Mouse (Mus musculus) hindbrain, embryonic 11.5 days (tissue): ENCODE data around the gene Gm20458. TPM values are rescaled to one million over a fixed set of nuclear protein-coding genes. Genes with fewer than 3 reads are reported as not detected.
A peak's percentile ranks its signal among the peaks of the same experiment; 100 is the strongest.

ENCODE experiments used
- ATAC-seq: fragments of 200-750 bp; cut with Nextera tagmentation; 2 replicates; pipeline ENCODE4 v1.8.0; 2017; ENCODE audit warnings: mild to moderate bottlenecking, moderate TSS enrichment, moderate library complexity; ENCODE audit not compliant: low FRiP score
- DNase-seq: peaks from one replicate; pipeline ENCODE4 v3.0.0-alpha.2; 2015; ENCODE audit warnings: low spot score
- H3K27ac ChIP-seq: fragments of 300-500 bp; sonication (generic); 2 replicates; pipeline ENCODE4 v1.5.1; 2014; ENCODE audit warnings: mild to moderate bottlenecking, low read depth, low read length
- H3K27me3 ChIP-seq: fragments of 300-500 bp; sonication (generic); 2 replicates; pipeline ENCODE4 v1.6.1; 2014; ENCODE audit warnings: mild to moderate bottlenecking, low read length, moderate library complexity, mixed read lengths; ENCODE audit not compliant: control insufficient read depth, insufficient read depth
- H3K36me3 ChIP-seq: fragments of 300-500 bp; sonication (generic); 2 replicates; pipeline ENCODE4 v1.6.1; 2014; ENCODE audit warnings: mild to moderate bottlenecking, low read length, moderate library complexity, mixed read lengths; ENCODE audit not compliant: control insufficient read depth, insufficient read depth
- H3K4me1 ChIP-seq: fragments of 300-500 bp; sonication (generic); replicated peaks from 2 replicates; pipeline ENCODE4 v1.6.1; 2014; ENCODE audit warnings: low read length, mixed read lengths; ENCODE audit not compliant: control insufficient read depth, insufficient read depth
- H3K4me2 ChIP-seq: fragments of 300-500 bp; sonication (generic); replicated peaks from 2 replicates; pipeline ENCODE4 v1.6.1; 2014; ENCODE audit warnings: mild to moderate bottlenecking, low read depth, low read length
- H3K4me3 ChIP-seq: fragments of 300-500 bp; sonication (generic); 2 replicates; pipeline ENCODE4 v1.5.1; 2014; ENCODE audit warnings: low read depth, low read length
- H3K9ac ChIP-seq: fragments of 300-500 bp; sonication (generic); 2 replicates; pipeline ENCODE4 v1.6.1; 2014; ENCODE audit warnings: low read depth, low read length
- H3K9me3 ChIP-seq: fragments of 300-500 bp; sonication (generic); 2 replicates; pipeline ENCODE4 v1.6.1; 2016; ENCODE audit warnings: low read length; ENCODE audit not compliant: control insufficient read depth
- WGBS: fragments of 180-500 bp; shearing (Covaris S2); extraction: QIAGEN DNeasy Blood & Tissue Kit; methylation state at CpG from one replicate; pipeline ENCODE4 v1.1.7; 2014; 5-methylcytosine and 5-hydroxymethylcytosine counted together
- polyA plus RNA-seq: library from polyadenylated mRNA; unstranded; fragments of >200 nt; fragmentation: Nextera tagmentation; extraction: Ambion mirVana; gene quantifications from 2 replicates; pipeline ENCODE4 v1.2.1, GENCODE M21; 2014

Gm20458 gene
- polyA plus RNA-seq, 1 experiment from 2014 or later, result 4.8 TPM

- H3K4me2 ChIP-seq, result no peak overlapping the region
- ATAC-seq (no peak), DNase-seq (peak; percentile 33)
- no peaks in the 10 kb centered on the region for H3K9me3 ChIP-seq
- H3K4me1 ChIP-seq, result 0 out of 2 replicates have a peak, but pooled peaks cover 5% of the 10 kb centered on the region
- H3K9ac ChIP-seq, result no peak overlapping the region
- H3K4me3 ChIP-seq, result no peak overlapping the region
- peaks cover 2% of the 10 kb centered on the region; the same call in 1 of the 2 replicates for H3K36me3 ChIP-seq
- H3K27ac ChIP-seq, result no peak overlapping the region
- WGBS, result 11% methylated on average over 7 of the region's 7 CpGs
- H3K27me3 ChIP-seq, result no peaks in the 10 kb centered on the region
These were observed 30.1 kb upstream of the Gm20458 start for GRCm38 (mm10) chr2:164430697-164431096.

- Histone ChIP-seq H3K9ac (no peak overlapping the region), H3K36me3 (peaks cover 2% of the 10 kb centered on the region; the same call in 1 of the 2 replicates), H3K27me3 (no peaks in the 10 kb centered on the region), H3K4me2 (no peak overlapping the region), H3K9me3 (no peaks in the 10 kb centered on the region), H3K4me3 (no peak overlapping the region), H3K4me1 (0 out of 2 replicates have a peak, but pooled peaks cover 5% of the 10 kb centered on the region), H3K27ac (no peak overlapping the region)
- 54% methylated on average over 9 of the region's 9 CpGs for WGBS
- no peak for ATAC-seq
- DNase-seq, result no peak
These were observed 28.9 kb upstream of the Gm20458 start for GRCm38 (mm10) chr2:164431676-164432465.

DNA sequence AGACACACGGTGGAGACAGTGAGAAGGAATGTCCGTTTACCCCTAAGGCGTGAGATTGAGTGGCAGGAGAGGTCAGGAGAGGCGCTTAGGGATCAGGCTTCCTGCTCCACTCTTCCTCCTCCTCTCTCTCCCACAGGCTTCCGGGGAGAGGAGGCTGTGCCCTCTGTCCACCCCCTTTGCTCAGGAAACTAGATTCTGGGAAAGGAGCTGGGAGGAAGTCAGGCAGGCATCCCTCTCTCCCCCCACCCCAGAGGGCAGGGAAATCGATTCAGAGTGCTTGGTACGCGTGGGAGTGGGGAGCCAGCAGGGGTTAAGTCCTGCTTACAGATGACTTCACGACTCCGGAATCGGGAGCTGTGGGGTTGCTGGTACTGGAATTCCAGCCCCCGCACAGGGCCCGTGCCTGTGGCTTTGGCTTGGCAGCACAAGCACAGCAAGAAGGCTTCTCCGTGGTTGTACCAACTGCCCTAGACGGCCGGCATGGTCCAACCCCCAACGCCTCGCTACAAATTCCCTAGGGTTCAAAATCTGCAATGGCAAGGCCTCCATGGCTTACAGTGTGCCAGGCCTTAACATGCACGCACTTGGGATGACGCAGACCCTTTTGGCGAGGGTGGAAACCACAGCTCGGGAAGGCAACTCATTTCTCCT lies 28.1 kb upstream of the Gm20458 start:
- 0 out of 2 replicates have a peak, but pooled peaks cover 5% of the 10 kb centered on the region for H3K4me1 ChIP-seq
- WGBS, result 35% methylated on average over 22 of the region's 22 CpGs
- H3K4me2 ChIP-seq, result no peak overlapping the region
- H3K36me3 ChIP-seq, result peaks cover 2% of the 10 kb centered on the region; the same call in 1 of the 2 replicates
- no peaks in the 10 kb centered on the region for H3K9me3 ChIP-seq
- H3K27me3 ChIP-seq, result no peaks in the 10 kb centered on the region
- no peak overlapping the region for H3K4me3 ChIP-seq
- H3K9ac ChIP-seq, result 0 out of 2 replicates have a peak overlapping the region, but pooled peaks have one; percentile 4
- H3K27ac ChIP-seq, result no peak overlapping the region
- DNase-seq (peak; percentile 19), ATAC-seq (no peak)

- H3K4me1 ChIP-seq, result 0 out of 2 replicates have a peak, but pooled peaks cover 5% of the 10 kb centered on the region
- H3K9me3 ChIP-seq, result no peaks in the 10 kb centered on the region
- H3K36me3 ChIP-seq, result peaks cover 2% of the 10 kb centered on the region; the same call in 1 of the 2 replicates
- no peak overlapping the region for H3K9ac ChIP-seq
- no peak overlapping the region for H3K4me3 ChIP-seq
- H3K27ac ChIP-seq, result no peak overlapping the region
- WGBS, result 84% methylated on average over 9 of the region's 9 CpGs
- H3K27me3 ChIP-seq, result no peaks in the 10 kb centered on the region
- DNase-seq (no peak), ATAC-seq (no peak)
- H3K4me2 ChIP-seq, result no peak overlapping the region
These were observed 27.4 kb upstream of the Gm20458 start for GRCm38 (mm10) chr2:164433278-164433895.

DNA sequence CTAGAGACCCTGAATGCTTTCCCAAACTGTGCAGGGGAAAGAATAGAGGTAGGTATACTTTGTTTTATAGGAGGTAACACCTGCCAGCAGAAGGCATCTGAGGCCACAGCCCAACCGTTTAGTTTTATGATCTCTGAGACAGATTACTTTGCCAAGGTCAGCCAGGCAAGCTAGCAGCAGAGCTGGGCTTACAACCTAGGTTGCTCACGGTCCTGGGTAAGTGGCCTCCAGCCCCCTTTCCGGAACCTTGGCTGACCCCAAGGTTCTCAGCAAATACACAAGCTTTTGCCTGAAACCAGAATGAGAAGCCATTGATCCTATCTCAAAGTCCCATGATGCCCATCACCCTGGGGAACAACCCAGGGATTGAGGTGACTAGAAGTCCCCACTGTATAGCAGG lies 26.1 kb upstream of the Gm20458 start:
- Histone ChIP-seq H3K9ac (no peak overlapping the region), H3K4me2 (no peak overlapping the region), H3K27ac (no peak overlapping the region), H3K4me3 (no peak overlapping the region), H3K9me3 (no peaks in the 10 kb centered on the region), H3K36me3 (no peaks in the 10 kb centered on the region), H3K27me3 (no peaks in the 10 kb centered on the region), H3K4me1 (0 out of 2 replicates have a peak, but pooled peaks cover 5% of the 10 kb centered on the region)
- ATAC-seq, result no peak
- WGBS, result 87% methylated on average over 3 of the region's 3 CpGs
- DNase-seq, result no peak

DNA sequence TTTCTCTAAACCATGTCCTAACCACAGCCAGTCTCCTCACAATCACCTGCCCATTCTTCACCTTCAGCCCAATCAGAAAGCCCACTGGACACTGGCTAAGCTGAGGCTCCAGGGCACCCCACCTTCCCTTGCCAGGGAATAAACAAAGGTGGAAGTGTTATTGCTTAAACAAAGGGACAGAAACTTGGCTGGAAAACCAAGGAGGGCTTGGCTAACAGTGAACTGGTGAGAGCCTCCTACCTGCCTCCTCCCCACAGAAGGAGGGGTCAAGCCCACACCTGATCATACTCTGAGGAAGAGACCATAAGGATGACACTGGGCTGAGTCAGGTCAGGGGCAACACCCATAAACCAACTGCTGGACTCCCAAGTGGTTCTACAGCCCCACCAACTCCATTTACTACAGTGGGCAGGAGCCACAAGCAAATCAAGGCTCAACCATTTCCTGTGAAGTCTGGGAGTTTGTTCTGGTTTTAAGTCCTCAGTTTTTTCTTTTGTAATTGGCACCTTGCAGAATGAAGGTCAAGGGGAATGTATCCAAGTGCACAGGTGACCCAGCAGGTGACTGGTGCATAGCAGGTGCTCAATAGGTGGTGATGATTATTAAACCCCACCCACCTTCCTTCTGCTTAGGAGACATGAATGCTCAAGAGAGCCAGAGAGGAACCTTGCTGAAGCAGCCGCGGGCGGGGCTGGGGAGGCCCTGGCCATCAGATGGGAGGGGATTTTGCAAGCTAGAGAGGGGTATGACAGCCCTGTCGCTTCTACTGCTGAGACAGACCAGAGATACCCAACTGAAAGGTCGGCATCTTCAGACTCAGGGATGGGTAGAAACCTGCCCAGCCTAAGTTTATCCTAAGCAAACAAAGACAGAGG lies 25.3 kb upstream of the Gm20458 start:
- ATAC-seq (no peak), DNase-seq (no peak)
- H3K27me3 ChIP-seq, result no peaks in the 10 kb centered on the region
- H3K9me3 ChIP-seq, result no peaks in the 10 kb centered on the region
- WGBS, result 64% methylated on average over 5 of the region's 5 CpGs
- no peak overlapping the region for H3K4me3 ChIP-seq
- H3K4me1 ChIP-seq, result 0 out of 2 replicates have a peak, but pooled peaks cover 5% of the 10 kb centered on the region
- no peak overlapping the region for H3K27ac ChIP-seq
- no peak overlapping the region for H3K9ac ChIP-seq
- no peaks in the 10 kb centered on the region for H3K36me3 ChIP-seq
- no peak overlapping the region for H3K4me2 ChIP-seq

DNA sequence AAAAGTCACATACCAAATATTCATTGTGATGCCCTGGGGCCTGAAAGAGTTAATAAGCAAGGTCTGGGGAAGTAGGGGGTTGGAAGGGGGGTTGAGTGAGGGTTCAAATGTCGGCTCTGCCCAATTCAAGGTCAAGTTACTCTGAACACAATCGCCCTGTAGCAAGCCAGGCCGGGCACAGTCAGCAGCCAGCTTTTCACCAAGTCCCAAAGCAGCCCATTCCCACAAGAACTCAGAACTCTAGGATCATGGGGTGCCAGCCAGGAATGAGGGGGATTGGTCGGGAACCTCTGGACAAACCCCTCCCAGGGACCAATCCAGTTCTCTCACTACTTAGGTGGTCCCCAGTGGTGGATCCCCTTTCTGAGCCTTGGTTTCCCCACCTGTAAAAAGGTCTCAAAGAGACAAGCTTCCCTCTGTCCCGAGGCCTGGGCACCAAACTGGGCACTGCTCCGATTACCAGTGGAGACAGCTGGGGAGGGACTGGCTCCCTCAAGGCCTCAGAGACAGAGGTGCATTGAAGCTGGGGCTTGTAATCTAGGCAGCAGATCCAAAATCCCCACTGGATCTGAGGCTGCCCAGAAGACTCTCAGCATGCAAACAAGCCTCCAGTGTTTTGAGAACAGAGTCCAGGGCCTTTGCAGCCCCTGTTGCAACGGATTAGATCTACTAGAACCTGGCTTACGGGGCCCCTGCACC lies 24.4 kb upstream of the Gm20458 start:
- Histone ChIP-seq H3K4me1 (0 out of 2 replicates have a peak, but pooled peaks cover 5% of the 10 kb centered on the region), H3K27me3 (no peaks in the 10 kb centered on the region), H3K27ac (0 out of 2 replicates have a peak overlapping the region, but pooled peaks have one; percentile 30), H3K4me2 (no peak overlapping the region), H3K36me3 (no peaks in the 10 kb centered on the region), H3K9me3 (no peaks in the 10 kb centered on the region), H3K9ac (no peak overlapping the region), H3K4me3 (no peak overlapping the region)
- no peak for DNase-seq
- WGBS, result 25% methylated on average over 8 of the region's 8 CpGs
- ATAC-seq, result no peak
